Mouse (Mus musculus): ENCODE measurements around the gene 1700003F12Rik.

1700003F12Rik gene

DNA sequence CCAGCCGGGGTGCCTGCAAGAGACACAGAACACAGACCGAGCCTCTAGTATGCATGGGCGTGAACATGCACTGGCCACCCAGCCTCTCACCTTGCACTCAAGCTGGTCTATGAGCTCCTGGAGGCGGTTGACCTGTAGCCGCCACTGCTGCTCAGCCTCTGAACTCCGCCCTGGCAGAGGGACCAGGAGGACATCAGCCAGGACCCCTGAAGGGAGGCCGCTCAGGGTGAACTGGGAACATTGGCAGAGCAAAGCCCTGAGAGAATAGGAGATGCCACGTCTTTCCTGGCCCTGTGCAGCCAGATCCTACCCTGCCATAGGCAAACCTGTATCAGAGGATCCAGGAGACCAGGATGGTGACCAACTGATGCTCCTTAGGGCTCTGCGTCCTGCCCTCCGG, at the start of gene 1700003F12Rik:
TSS of gene 1700003F12Rik (plus strand) at position 375 of the 400 bp plus-strand sequence.
- no peak for DNase-seq

DNA sequence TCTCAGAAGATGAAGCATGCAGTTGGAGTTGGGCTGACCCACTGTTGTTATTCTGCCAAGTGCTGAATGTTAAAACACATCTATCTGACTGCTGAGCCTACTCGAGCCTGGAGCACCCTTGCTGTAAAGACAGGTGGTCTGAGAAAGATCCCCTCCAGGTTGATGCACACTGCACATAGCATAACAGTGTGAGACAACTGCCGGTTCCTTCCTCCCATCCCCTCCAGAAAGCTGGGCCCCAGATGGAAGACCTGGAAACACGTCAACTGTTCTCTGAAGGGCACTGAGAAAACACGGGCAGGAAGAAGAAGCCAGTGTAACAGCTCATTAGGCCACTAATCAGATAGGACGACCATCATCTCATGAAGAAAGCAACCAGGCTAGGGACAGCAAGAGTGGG, 48.3 kb upstream of the 1700003F12Rik start:
- DNase-seq, result no peak

GRCm38 (mm10) chr2:154499717-154500247, 47.1 kb upstream of the 1700003F12Rik start:
- no peak for DNase-seq

DNA sequence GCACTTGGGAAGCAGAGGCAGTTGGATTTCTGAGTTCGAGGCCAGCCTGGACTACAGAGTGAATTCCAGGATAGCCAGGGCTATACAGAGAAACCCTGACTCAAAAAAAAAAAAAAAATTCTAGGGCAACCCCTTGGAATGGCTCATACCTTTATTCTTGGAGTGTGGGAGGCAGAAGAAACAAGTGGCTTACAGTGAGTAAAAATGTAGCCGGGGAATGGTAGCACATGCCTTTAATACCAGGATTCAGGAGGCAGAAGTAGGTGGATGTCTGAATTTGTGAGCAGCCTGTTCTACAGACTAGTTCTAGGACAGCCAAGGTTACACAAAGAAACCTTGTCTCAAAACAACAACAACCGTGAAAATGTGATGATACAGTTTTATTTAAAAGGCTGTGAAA, 46.1 kb upstream of the 1700003F12Rik start:
- DNase-seq, result no peak

DNA sequence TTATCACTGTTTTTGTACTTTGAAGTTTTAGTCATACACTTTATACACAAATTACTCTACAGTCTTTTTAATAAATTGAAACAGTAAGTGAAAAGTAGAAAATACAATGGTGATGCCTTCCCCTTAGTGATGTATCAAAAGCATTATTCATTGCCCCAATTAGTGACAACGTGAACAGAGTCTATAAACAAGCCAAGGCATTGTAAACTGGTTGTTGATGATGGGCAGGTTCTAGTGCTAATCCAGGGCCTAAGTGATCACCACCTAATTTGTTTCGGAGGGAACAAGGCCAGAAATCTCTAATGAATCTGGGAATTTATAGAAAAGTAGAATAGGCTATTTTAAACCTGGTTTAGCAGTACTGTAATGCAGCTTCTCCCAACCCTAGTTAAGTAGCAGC, 39.8 kb upstream of the 1700003F12Rik start:
- DNase-seq, result no peak

DNA sequence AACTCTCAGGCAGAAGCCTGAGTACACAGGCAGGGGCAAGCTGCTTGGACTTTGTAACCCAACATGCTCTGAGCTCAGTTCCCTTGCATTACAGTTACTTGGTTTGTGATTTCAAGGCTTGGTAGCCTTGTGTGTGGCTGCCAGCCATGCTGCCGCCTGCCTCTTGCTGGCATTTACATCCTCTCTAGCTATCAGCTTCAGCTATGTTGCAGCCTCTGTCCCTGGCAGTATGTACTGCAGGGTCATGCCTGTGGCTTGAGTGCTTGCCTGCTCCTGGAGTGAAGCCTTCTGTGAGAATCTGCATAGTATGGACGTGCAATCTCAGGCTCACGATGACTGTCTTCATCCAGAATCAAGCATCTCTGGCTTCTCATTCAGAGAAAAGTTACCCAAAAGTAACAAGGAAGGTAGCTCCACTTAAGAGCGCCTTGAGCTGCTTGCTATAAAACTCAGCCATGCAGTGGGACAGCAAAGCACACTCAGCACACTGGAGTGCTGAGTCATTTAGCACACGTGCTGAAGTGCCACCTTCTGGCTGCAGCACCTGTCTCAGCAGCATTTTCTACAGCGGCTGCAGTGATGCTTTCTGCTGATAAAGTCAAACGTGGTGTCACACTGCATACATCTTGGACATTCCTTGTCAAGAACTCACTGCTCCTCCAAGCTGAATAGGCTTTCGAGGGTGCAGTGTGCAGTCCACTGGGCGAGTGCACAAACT, 39.2 kb upstream of the 1700003F12Rik start:
- peak; percentile 16 for DNase-seq

DNA sequence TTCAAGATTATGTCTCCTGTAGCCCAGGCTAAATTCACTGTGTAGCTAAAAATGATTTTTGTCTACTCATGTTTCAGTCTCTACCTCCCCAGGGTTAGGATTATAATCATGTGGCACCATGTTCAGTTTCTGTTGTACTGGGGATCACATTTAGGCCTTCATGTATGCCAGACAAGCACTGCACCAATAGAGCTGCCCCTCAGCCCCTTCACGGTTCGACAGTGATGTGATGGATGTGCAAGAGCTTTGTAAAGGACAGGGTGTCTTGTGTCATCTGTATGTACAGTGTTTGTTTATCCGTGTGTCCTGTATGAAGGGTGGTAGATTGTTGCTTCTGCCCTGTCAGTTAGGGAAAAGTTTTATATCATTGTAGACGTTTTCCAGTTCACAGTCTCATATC, 38.4 kb upstream of the 1700003F12Rik start:
- no peak for DNase-seq

DNA sequence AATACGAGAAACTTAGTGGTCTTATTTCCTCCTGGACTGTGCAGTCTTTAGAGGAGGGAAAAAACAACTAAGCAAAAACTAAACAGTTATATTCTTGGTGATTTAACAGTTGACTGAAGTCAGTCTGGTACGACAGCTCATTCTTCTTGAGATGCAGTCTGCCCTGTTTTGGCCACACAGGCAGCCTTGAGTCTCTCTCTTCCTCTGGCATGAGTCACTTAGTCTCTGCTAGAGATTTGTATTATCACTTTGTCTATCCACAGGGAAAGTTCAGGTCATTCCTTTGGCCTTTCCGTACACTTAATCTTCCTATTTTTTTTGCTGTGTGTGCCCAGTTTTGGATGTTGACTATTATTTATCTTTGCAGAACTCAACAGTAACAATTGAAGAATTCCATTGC, 36.7 kb upstream of the 1700003F12Rik start:
- DNase-seq, result no peak

DNA sequence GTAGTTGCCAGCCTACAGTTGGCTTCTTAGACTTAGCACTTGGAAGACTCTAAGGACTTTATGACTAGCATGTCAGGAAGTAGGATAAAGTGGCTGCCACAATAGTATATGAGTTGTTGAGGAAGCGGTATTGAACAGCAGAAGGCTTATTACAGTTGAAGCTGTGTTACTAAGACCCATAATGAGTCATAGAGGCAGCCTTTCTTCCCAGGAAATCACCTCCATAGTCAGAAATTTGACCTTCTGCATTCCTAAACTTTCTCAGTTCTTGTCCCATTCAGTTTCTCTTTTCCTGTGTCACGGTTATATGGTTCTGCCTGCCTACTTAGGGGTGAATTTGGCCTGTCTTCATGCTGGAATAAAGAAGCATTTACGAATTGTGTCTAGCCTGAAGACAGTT, 29.9 kb upstream of the 1700003F12Rik start:
- no peak for DNase-seq

- DNase-seq, result no peak
Observed at GRCm38 (mm10) chr2:154517424-154517823, 29.5 kb upstream of the 1700003F12Rik start.

GRCm38 (mm10) chr2:154521449-154521848, 25.4 kb upstream of the 1700003F12Rik start:
- DNase-seq, result no peak

- no peak for DNase-seq
Observed at GRCm38 (mm10) chr2:154522334-154522733, 24.6 kb upstream of the 1700003F12Rik start.

GRCm38 (mm10) chr2:154525285-154525684, 21.6 kb upstream of the 1700003F12Rik start:
- DNase-seq, result no peak

GRCm38 (mm10) chr2:154526531-154526930, 20.4 kb upstream of the 1700003F12Rik start:
- no peak for DNase-seq

DNA sequence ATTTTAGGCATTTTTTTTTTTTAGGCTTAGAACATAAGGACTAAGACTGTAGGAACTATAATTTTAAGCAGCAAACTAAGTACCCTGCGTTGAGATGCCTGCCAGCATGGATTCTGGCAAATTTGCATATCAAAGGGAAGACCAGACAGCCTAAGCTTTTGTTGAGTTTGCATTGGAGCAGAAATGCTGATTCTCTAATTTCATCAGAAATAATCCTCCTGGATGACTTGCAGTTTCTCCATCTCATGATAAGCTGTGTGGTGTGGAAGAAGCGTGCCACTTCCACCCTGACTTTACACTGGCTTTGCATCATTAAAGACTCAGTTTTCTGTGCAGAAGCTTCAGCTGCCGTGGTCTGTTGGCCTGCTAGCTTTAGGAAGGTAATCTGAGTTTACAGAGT, 14.0 kb upstream of the 1700003F12Rik start:
- no peak for DNase-seq

GRCm38 (mm10) chr2:154534704-154535270, 12.1 kb upstream of the 1700003F12Rik start:
- DNase-seq, result no peak

DNA sequence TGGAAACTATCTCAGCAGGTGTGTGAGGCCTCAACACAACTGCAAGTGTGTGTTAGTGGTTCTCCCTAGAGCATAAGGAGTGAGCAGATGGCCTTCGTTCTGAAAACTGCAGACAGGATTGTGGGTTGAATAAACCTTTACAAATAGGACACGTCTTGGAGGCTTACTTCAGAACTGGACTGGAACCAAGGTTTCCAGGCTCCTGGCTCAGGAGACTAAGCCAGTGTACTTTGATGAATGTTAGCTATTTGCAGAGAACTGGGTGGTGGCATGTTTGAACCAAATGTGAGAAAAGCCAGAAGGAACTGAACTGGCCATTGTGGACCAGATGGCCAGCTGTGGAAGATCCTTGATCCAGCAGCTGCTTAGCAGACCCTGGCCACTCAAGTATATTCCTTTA, 8.6 kb upstream of the 1700003F12Rik start:
- DNase-seq, result no peak

GRCm38 (mm10) chr2:154538710-154539109, 8.2 kb upstream of the 1700003F12Rik start:
- no peak for DNase-seq

DNA sequence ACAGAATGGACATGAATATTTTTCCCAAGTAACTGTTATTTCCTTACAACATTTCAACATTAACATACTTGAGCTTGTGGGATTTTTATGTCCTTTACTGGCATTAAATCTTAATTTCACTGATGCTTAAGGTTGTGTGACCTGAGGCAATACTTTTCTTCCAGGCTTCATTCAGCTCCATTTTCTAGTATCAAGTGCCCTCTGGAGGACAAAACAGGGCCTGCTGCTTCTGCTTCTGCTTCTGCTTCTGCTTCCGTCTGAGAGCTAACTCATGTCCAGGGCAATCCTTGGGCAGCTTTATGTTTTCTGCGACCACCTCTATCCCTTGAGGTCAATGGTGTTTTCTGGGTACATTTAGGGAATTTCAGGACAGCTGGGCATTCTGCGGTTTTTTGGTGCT, 7.2 kb upstream of the 1700003F12Rik start:
- peak; percentile 30 for DNase-seq

- DNase-seq, result no peak
Observed at GRCm38 (mm10) chr2:154541630-154542029, 5.3 kb upstream of the 1700003F12Rik start.

DNA sequence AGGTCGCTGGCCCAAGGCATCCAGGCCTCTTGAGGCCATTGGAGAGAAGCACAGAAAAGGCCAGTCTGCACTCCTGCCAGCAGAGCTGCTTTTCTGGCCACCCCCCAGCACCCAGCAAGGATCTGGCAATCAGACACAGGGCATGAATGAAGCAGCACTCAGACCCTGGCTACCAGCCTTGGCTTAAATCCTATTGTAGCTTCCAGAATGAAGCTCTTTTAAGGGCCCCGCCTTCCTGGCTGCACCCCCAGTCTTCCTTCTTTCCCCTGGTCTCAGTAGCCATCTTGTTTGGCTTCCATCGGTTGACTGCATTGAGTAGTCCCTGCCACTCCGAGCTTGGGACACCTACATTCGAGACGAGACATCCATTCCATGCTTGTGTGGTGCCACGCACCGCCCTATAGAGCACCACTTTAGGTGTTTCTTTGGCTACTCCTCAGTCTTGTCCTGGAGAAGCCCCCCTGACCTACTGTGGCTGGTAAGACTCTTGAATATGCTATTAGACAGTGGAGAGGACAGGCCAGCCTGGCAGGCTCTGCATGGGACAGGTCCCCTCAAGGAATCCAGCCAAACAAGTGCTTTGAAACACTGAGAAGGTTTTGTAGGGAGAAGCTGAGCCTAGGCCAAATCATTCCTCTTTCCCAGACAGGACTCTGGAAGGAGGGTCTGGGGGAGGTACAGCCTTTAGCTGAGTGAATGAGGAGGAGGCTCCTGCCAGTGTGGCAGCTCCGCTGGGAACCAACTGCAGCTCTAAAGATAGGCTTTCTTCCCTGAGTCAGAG, 3.1 kb upstream of the 1700003F12Rik start:
- no peak for DNase-seq

DNA sequence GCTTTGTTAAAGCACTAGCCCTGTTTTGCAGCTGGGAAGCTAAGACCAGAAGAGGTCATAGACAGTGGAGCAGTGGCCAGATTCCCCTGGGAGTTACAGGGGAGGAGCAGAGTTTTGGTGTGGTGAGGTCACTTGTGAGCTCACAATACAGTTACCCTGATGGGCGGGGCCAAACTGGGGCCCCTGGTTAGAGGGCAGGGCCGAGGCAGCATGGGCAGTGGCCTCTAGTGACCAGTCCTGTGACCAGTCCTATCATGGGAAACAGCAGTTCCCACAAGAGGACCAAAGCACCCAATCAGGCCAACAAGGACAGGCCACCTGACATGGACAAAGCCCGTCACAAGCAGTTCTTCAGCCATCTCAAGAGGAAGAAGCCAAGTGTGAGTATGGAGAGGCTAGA, 1.8 kb downstream of the 1700003F12Rik start:
- no peak for DNase-seq

DNA sequence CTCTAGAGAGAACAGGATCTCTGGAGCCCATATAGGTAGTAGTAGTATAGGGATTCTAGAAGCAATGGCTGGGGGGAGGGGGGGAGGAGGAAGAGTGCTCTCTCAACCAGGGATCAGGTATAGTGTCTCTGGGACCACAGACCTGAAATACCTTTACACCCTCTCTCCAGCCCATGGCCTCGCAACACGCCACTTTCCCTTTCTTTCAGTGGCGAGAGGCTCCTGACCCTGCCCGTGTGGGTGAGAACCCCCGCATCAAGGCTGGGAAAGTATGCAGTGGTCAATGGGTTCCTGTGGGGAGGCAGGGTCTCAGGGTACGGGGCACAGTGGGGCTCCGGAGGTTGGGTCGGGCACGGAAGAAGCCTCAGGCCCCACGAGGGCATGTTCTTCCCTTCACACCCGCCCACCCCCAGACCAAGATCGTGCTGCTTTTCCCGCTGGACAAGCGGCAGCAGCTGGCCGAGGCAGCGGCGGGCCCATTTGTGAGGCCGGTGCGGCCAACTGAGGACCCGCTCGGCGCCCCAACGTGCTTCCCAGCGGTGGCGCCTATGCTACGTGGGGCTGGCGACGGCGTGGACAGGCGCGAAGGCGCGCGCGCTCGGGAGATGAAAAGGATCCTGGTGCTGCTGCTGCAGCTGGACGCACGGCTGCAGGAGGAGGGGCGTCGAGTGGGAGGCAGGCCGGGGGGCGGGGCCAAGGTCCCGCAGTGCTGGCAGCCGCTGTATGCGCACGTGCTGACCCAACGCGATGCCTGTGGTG, 2.4 kb downstream of the 1700003F12Rik start:
- peak; percentile 70 for DNase-seq

All from thymus, postnatal 25 days (tissue).